10 mouse cellular contexts compared by ENCODE assay signal in genomic region chr12:24470943-24471342, GRCm38 (mm10). TPM values are rescaled to one million over a fixed set of nuclear protein-coding genes. Genes with fewer than 3 reads are reported as not detected.
DNase-seq lines count a peak whose midpoint lies in the region; ATAC-seq and TF ChIP-seq lines count a peak whose summit lies in the region.
"Had no signal": no experiment of that assay in that cellular context is flagged by ENCODE, and none has a peak within 500 bp of the region (broad histone marks: within the 10 kb centered on the region; RNA-seq: fewer than 3 reads in every experiment).

No protein-coding gene starts in this region.

- H3K4me2 ChIP-seq in liver, embryonic 11.5 days: no peak overlapping the region
- H3K4me2 ChIP-seq in hindbrain, postnatal 0 days (ENCODE audit: low read depth, low read length): no peak overlapping the region
- H3K4me2 ChIP-seq in limb, embryonic 14.5 days (replicated peaks; ENCODE audit: low read depth, low read length, severe bottlenecking): no peak overlapping the region
- H3K4me2 ChIP-seq: heart, embryonic 13.5 days; stomach, embryonic 15.5 days had no signal

- H3K4me1 ChIP-seq in liver, embryonic 11.5 days (replicated peaks; ENCODE audit: control insufficient read depth, insufficient read depth, low read length): no peaks in the 10 kb centered on the region
- H3K4me1 ChIP-seq in embryonic facial prominence, embryonic 10.5 days: no peaks in the 10 kb centered on the region
- H3K4me1 ChIP-seq in hindbrain, postnatal 0 days (ENCODE audit: insufficient read depth, low read length): no peaks in the 10 kb centered on the region
- no peaks in the 10 kb centered on the region for H3K4me1 ChIP-seq in limb, embryonic 14.5 days (ENCODE audit: control insufficient read depth, insufficient read depth, low read length)
- H3K4me1 ChIP-seq: heart, embryonic 13.5 days; stomach, embryonic 15.5 days had no signal

- H3K9me3 ChIP-seq in liver, embryonic 11.5 days (ENCODE audit: control insufficient read depth, low read length): no peaks in the 10 kb centered on the region
- H3K9me3 ChIP-seq in embryonic facial prominence, embryonic 10.5 days: no peaks in the 10 kb centered on the region
- 0 out of 2 replicates have a peak, but pooled peaks cover 2% of the 10 kb centered on the region for H3K9me3 ChIP-seq in hindbrain, postnatal 0 days (ENCODE audit: low read length)
- no peaks in the 10 kb centered on the region for H3K9me3 ChIP-seq in limb, embryonic 14.5 days (ENCODE audit: control insufficient read depth, low read length)
- H3K9me3 ChIP-seq: heart, embryonic 13.5 days; stomach, embryonic 15.5 days had no signal

- H3K4me3 ChIP-seq in liver, embryonic 11.5 days (ENCODE audit: low read depth, low read length): no peak overlapping the region
- no peak overlapping the region for H3K4me3 ChIP-seq in embryonic facial prominence, embryonic 10.5 days
- no peak overlapping the region for H3K4me3 ChIP-seq in hindbrain, postnatal 0 days (ENCODE audit: low read length)
- H3K4me3 ChIP-seq in limb, embryonic 14.5 days (replicated peaks; ENCODE audit: low read length): no peak overlapping the region
- H3K4me3 ChIP-seq: heart, embryonic 13.5 days; stomach, embryonic 15.5 days had no signal

- H3K27me3 ChIP-seq in liver, embryonic 11.5 days (replicated peaks; ENCODE audit: control insufficient read depth, insufficient read depth, low read length): no peaks in the 10 kb centered on the region
- H3K27me3 ChIP-seq in embryonic facial prominence, embryonic 10.5 days (replicated peaks; ENCODE audit: low read depth, poor library complexity, severe bottlenecking): no peaks in the 10 kb centered on the region
- H3K27me3 ChIP-seq in hindbrain, postnatal 0 days (ENCODE audit: insufficient read depth, low read length): no peaks in the 10 kb centered on the region
- H3K27me3 ChIP-seq in limb, embryonic 14.5 days (ENCODE audit: control insufficient read depth, insufficient read depth, low read length): no peaks in the 10 kb centered on the region
- H3K27me3 ChIP-seq: stomach, embryonic 15.5 days had no signal

- 16% methylated on average over 4 of the region's 4 CpGs for WGBS in liver, embryonic 11.5 days
- whole genome bisulfite sequencing in embryonic facial prominence, embryonic 10.5 days: 21% methylated on average over 4 of the region's 4 CpGs
- 15% methylated on average over 4 of the region's 4 CpGs for WGBS in hindbrain, postnatal 0 days
- 18% methylated on average over 4 of the region's 4 CpGs for WGBS in limb, embryonic 14.5 days

- no peak overlapping the region for H3K27ac ChIP-seq in liver, embryonic 11.5 days (ENCODE audit: low read depth, low read length)
- no peak overlapping the region for H3K27ac ChIP-seq in embryonic facial prominence, embryonic 10.5 days (replicated peaks)
- no peak overlapping the region for H3K27ac ChIP-seq in hindbrain, postnatal 0 days
- no peak overlapping the region for H3K27ac ChIP-seq in limb, embryonic 14.5 days (replicated peaks; ENCODE audit: low read depth, low read length)
- H3K27ac ChIP-seq: heart, embryonic 13.5 days; stomach, embryonic 15.5 days had no signal

- peak; percentile 79 for TF ChIP-seq CTCF in hindbrain, postnatal 0 days (IDR thresholded peaks at IDR 0.05; ENCODE audit: low read depth)

- DNase-seq in liver (peak; percentile 53), WW6 (ENCODE audit: low read depth, low spot score) (peak; percentile 16)
- DNase-seq in liver, embryonic 11.5 days (ENCODE audit: low spot score): no peak
- peak; percentile 54 for DNase-seq in embryonic facial prominence, embryonic 10.5 days (ENCODE audit: low spot score)
- peak; percentile 71 for DNase-seq in hindbrain, postnatal 0 days (ENCODE audit: low spot score)
- DNase-seq in limb, embryonic 14.5 days (ENCODE audit: low spot score): peak; percentile 71
- DNase-seq in thymus, postnatal 4 days: peak; percentile 77

- ATAC-seq in liver, embryonic 11.5 days (replicated peaks; ENCODE audit: low FRiP score): no peak
- ATAC-seq in hindbrain, postnatal 0 days: no peak; the same call in 1 of the 2 replicates
- no peak for ATAC-seq in limb, embryonic 14.5 days (ENCODE audit: low FRiP score, low read depth)
- ATAC-seq in neutrophil, adult 5-6 weeks (ENCODE audit: extremely low read depth, insufficient number of reproducible peaks, low FRiP score, poor library complexity, severe bottlenecking): peak; percentile 55; the same call in 1 of the 2 replicates

- H3K9ac ChIP-seq in liver, embryonic 11.5 days (ENCODE audit: low read depth, low read length): no peak overlapping the region
- H3K9ac ChIP-seq in hindbrain, postnatal 0 days (replicated peaks; ENCODE audit: low read length): no peak overlapping the region
- H3K9ac ChIP-seq in limb, embryonic 14.5 days (ENCODE audit: low read depth, low read length, severe bottlenecking): no peak overlapping the region
- H3K9ac ChIP-seq: heart, embryonic 13.5 days; stomach, embryonic 15.5 days had no signal

- no peaks in the 10 kb centered on the region for H3K36me3 ChIP-seq in liver, embryonic 11.5 days (ENCODE audit: control insufficient read depth, insufficient read depth, low read length)
- no peaks in the 10 kb centered on the region for H3K36me3 ChIP-seq in embryonic facial prominence, embryonic 10.5 days (replicated peaks)
- no peaks in the 10 kb centered on the region for H3K36me3 ChIP-seq in hindbrain, postnatal 0 days (ENCODE audit: insufficient read depth, low read length)
- H3K36me3 ChIP-seq in limb, embryonic 14.5 days (ENCODE audit: control insufficient read depth, insufficient read depth, low read length): no peaks in the 10 kb centered on the region
- H3K36me3 ChIP-seq: heart, embryonic 13.5 days; stomach, embryonic 15.5 days had no signal

- no peak for TF ChIP-seq POLR2A in limb, embryonic 14.5 days (IDR thresholded peaks at IDR 0.05; ENCODE audit: borderline replicate concordance, extremely low read depth, insufficient read depth, insufficient read length)

RNA-seq across cellular contexts. Expression of gene Taf1b, which starts 27.2 kb away (rescaled TPM):
- polyA plus RNA-seq in liver, embryonic 11.5 days (2014; fragmentation: Nextera tagmentation; extraction: Ambion mirVana): 23.2 and 23.7 TPM in 2 replicates
- 29.8 and 32.1 TPM in 2 replicates for polyA plus RNA-seq in embryonic facial prominence, embryonic 10.5 days (2016; fragmentation: Nextera tagmentation; extraction: Ambion mirVana)
- total RNA-seq in hindbrain, postnatal 0 days (2014; rRNA removed): 11.7 and 14.2 TPM in 2 replicates
- polyA plus RNA-seq in hindbrain, postnatal 0 days (2015; fragmentation: Nextera tagmentation; extraction: Ambion mirVana): 31.8 and 33.1 TPM in 2 replicates
- polyA plus RNA-seq in limb, embryonic 14.5 days (2012; rRNA removed): 13.1 and 19.5 TPM in 2 replicates
- polyA plus RNA-seq in limb, embryonic 14.5 days (2014; fragmentation: Nextera tagmentation; extraction: Ambion mirVana): 28.0 and 30.6 TPM in 2 replicates
- 34.7 and 46.3 TPM in 2 replicates for total RNA-seq in neutrophil, adult 5-6 weeks (2017)
